ENCODE assay signal across 15 mouse cellular contexts in the genomic region with DNA sequence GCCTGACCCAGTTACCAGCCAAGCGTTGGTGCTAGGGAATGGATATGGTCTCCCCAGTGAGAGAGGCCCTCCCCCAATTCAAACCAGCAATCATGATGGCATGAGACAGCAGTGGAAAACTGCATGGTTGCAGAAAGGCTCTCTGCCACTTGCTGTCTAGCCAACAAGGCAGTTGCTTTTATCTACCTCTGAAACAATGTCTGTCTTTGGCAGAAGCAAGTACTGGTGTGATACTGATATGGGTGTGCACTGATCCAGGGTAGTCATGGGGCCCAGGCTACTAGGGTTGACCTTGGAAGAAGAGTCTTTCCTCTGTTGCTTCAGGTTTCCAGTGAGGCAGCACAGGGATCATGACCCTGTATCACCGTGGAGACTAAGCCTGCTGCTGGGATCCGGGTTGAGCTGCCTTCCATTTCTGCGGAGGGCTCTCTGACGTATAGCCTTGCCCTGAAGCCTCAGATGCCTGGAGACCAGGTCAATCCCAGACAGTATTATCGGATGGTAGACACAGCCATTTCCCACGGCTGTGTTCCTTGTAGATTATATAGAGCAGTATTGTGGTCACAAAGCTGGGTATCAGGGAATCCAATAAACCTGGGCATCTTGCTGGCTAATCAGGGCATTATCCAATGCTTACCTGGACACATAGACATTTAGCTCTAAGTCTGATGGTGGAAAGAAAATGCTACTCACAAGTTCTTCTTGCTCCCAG.
DNase-seq lines count a peak whose midpoint lies in the region; ATAC-seq and TF ChIP-seq lines count a peak whose summit lies in the region.
"Had no signal": no experiment of that assay in that cellular context is flagged by ENCODE, and none has a peak within 500 bp of the region (broad histone marks: within the 10 kb centered on the region; RNA-seq: fewer than 3 reads in every experiment).

No protein-coding gene starts in this region.

- no peak overlapping the region for H3K9ac ChIP-seq in heart, postnatal 0 days (replicated peaks; ENCODE audit: low read depth, low read length)
- peak overlapping the region; percentile 10; the same call in 1 of the 2 replicates for H3K9ac ChIP-seq in MEL (ENCODE audit: control insufficient read depth, low read depth, low read length, poor library complexity, severe bottlenecking)
- H3K9ac ChIP-seq in liver, embryonic 12.5 days, result peak overlapping the region; percentile 3; the same call in 1 of the 2 replicates
- H3K9ac ChIP-seq: embryonic facial prominence, embryonic 12.5 days; forebrain, embryonic 13.5 days; neural tube, embryonic 15.5 days had no signal

- TF ChIP-seq EP300 in heart, postnatal 0 days (IDR thresholded peaks at IDR 0.05; ENCODE audit: low read depth), result no peak
- TF ChIP-seq EP300 in MEL (IDR thresholded peaks at IDR 0.05; ENCODE audit: low read depth in 1 of 2, low read length in 2 of 2), result peak; percentile 90 to 97

- peak overlapping the region; percentile 17; the same call in 1 of the 2 replicates for H3K27ac ChIP-seq in heart, postnatal 0 days (ENCODE audit: low read depth)
- peak overlapping the region; percentile 65 for H3K27ac ChIP-seq in MEL (ENCODE audit: control insufficient read depth, low read depth, low read length)
- H3K27ac ChIP-seq in liver, embryonic 12.5 days, result peak overlapping the region; percentile 85
- H3K27ac ChIP-seq: embryonic facial prominence, embryonic 12.5 days; forebrain, embryonic 13.5 days; neural tube, embryonic 15.5 days had no signal

- intact Hi-C loops in heart, postnatal 10 days (cut with DNase I), result no loop called here

- no peak for TF ChIP-seq CTCF in heart, postnatal 0 days (IDR thresholded peaks at IDR 0.05; ENCODE audit: low read depth)
- no peak for TF ChIP-seq CTCF in MEL (IDR thresholded peaks at IDR 0.05 in 2 of 3, conservative IDR thresholded peaks at IDR 0.05 in 1 of 3; ENCODE audit: control insufficient read depth in 1 of 3, insufficient read depth in 1 of 3, low read depth in 2 of 3, low read length in 3 of 3, poor library complexity in 1 of 3, severe bottlenecking in 1 of 3)

- no peak overlapping the region for H3K4me2 ChIP-seq in heart, postnatal 0 days (ENCODE audit: low read depth, low read length)
- H3K4me2 ChIP-seq in liver, embryonic 12.5 days, result peak overlapping the region; percentile 44
- H3K4me2 ChIP-seq: embryonic facial prominence, embryonic 12.5 days; forebrain, embryonic 13.5 days; neural tube, embryonic 15.5 days had no signal

- ATAC-seq in heart, postnatal 0 days (ENCODE audit: insufficient read depth, low read depth), result peak; percentile 57; the same call in 1 of the 2 replicates
- ATAC-seq in liver, embryonic 12.5 days, result peak; percentile 88
- no peak for ATAC-seq in CD4-positive, CD25-positive, alpha-beta regulatory T cell, adult 4 months
- ATAC-seq: forebrain, embryonic 13.5 days had no signal

- no peak overlapping the region for H3K4me3 ChIP-seq in heart, postnatal 0 days (ENCODE audit: low read depth, low read length)
- H3K4me3 ChIP-seq in MEL (ENCODE audit: control insufficient read depth in 1 of 2, insufficient read depth in 1 of 2, low read depth in 2 of 2, low read length in 2 of 2), result no peak overlapping the region
- H3K4me3 ChIP-seq in liver, embryonic 12.5 days, result peak overlapping the region; percentile 0; the same call in 1 of the 2 replicates
- H3K4me3 ChIP-seq: embryonic facial prominence, embryonic 12.5 days; forebrain, embryonic 13.5 days; megakaryocyte, embryonic 14.5 days; neural tube, embryonic 15.5 days had no signal

- WGBS in heart, postnatal 0 days, result 68% methylated on average over 7 of the region's 7 CpGs
- 44% methylated on average over 7 of the region's 7 CpGs for WGBS in liver, embryonic 12.5 days (ENCODE audit: insufficient replicate concordance)

- TF ChIP-seq POLR2A in MEL (IDR thresholded peaks at IDR 0.05; ENCODE audit: control insufficient read depth in 1 of 2, insufficient read depth in 1 of 2, low read depth in 1 of 2, low read length in 2 of 2, poor library complexity in 1 of 2), result 0 out of 4 replicates have a peak, but pooled peaks of 1 of the 2 experiments have one; percentile 25

- no peak for DNase-seq in heart, postnatal 0 days (ENCODE audit: low spot score)
- no peak for DNase-seq in heart, postnatal 10 days
- DNase-seq in MEL (ENCODE audit: low read depth, low spot score), result peak; percentile 81
- DNase-seq in c-Kit-positive CD71-positive TER-119-positive erythroid progenitor cells, embryonic 14.5 days (ENCODE audit: low spot score), result peak; percentile 67
- no peak for DNase-seq in cerebellum, postnatal 14 days
- no peak for DNase-seq in left cerebral cortex, adult 8-10 months (ENCODE audit: low spot score in 2 of 2)
- DNase-seq: adrenal gland, postnatal 14 days; cerebellum, postnatal 25 days; kidney, adult 9 months had no signal

- H3K36me3 ChIP-seq in heart, postnatal 0 days (replicated peaks; ENCODE audit: control insufficient read depth, insufficient read depth, low read length), result no peaks in the 10 kb centered on the region
- H3K36me3 ChIP-seq in MEL (ENCODE audit: control insufficient read depth in 1 of 2, insufficient read depth in 2 of 2, low read length in 2 of 2), result peaks cover 0 to 23% of the 10 kb centered on the region in 2 experiments; a peak in 2 of 4 replicates
- H3K36me3 ChIP-seq in liver, embryonic 12.5 days, result no peaks in the 10 kb centered on the region
- H3K36me3 ChIP-seq: embryonic facial prominence, embryonic 12.5 days; neural tube, embryonic 15.5 days had no signal

- no peaks in the 10 kb centered on the region for H3K9me3 ChIP-seq in heart, postnatal 0 days (replicated peaks; ENCODE audit: control insufficient read depth, low read length)
- no peaks in the 10 kb centered on the region for H3K9me3 ChIP-seq in MEL (replicated peaks; ENCODE audit: insufficient read depth, low read length)
- H3K9me3 ChIP-seq in liver, embryonic 12.5 days (replicated peaks), result peaks cover 5% of the 10 kb centered on the region
- H3K9me3 ChIP-seq: embryonic facial prominence, embryonic 12.5 days; neural tube, embryonic 15.5 days had no signal

- peaks cover 14% of the 10 kb centered on the region for H3K4me1 ChIP-seq in heart, postnatal 0 days (ENCODE audit: control insufficient read depth, insufficient read depth)
- peaks cover 26 to 47% of the 10 kb centered on the region in 2 experiments for H3K4me1 ChIP-seq in MEL (ENCODE audit: control insufficient read depth in 1 of 2, insufficient read depth in 2 of 2, low read length in 2 of 2)
- H3K4me1 ChIP-seq in liver, embryonic 12.5 days, result peaks cover 93% of the 10 kb centered on the region
- H3K4me1 ChIP-seq: embryonic facial prominence, embryonic 12.5 days; forebrain, embryonic 13.5 days; neural tube, embryonic 15.5 days had no signal

- no peaks in the 10 kb centered on the region for H3K27me3 ChIP-seq in heart, postnatal 0 days (ENCODE audit: control insufficient read depth, insufficient read depth, low read length)
- no peaks in the 10 kb centered on the region for H3K27me3 ChIP-seq in MEL (ENCODE audit: control insufficient read depth in 1 of 2, insufficient read depth in 2 of 2, low read length in 2 of 2)
- H3K27me3 ChIP-seq in liver, embryonic 12.5 days (replicated peaks), result no peaks in the 10 kb centered on the region
- H3K27me3 ChIP-seq: embryonic facial prominence, embryonic 12.5 days; forebrain, embryonic 13.5 days; megakaryocyte, embryonic 14.5 days; neural tube, embryonic 15.5 days had no signal

- no peaks in the 10 kb centered on the region for H3K79me2 ChIP-seq in MEL (ENCODE audit: control insufficient read depth, insufficient read depth, low read length, poor library complexity)

- TF ChIP-seq RAD21 in MEL (IDR thresholded peaks at IDR 0.05; ENCODE audit: low read depth, low read length), result no peak

TF ChIP-seq in MEL, 35 proteins besides CTCF, POLR2A, EP300 and RAD21:
- TF ChIP-seq SIN3A (IDR thresholded peaks at IDR 0.05; ENCODE audit: low read length) (peak; percentile 70), JUND (IDR thresholded peaks at IDR 0.05; ENCODE audit: low read depth, low read length) (no peak), MAZ (IDR thresholded peaks at IDR 0.05; ENCODE audit: low read depth, low read length) (no peak), MYB (IDR thresholded peaks at IDR 0.05; ENCODE audit: low read depth, low read length) (peak; percentile 83), MAFK (IDR thresholded peaks at IDR 0.05; ENCODE audit: borderline replicate concordance, low read depth, low read length) (peak; percentile 30; the same call in 1 of the 2 replicates), KAT2A (conservative IDR thresholded peaks at IDR 0.05; ENCODE audit: low read depth, low read length) (no peak), POLR2AphosphoS5 (IDR thresholded peaks at IDR 0.05; ENCODE audit: borderline replicate concordance, low read depth, low read length) (no peak), POLR2AphosphoS2 (IDR thresholded peaks at IDR 0.05; ENCODE audit: low read length) (no peak), MXI1 (IDR thresholded peaks at IDR 0.05; ENCODE audit: low read depth, low read length) (no peak), MAX (IDR thresholded peaks at IDR 0.05; ENCODE audit: low read length) (peak; percentile 27; the same call in 1 of the 2 replicates), TBP (IDR thresholded peaks at IDR 0.05; ENCODE audit: low read depth, low read length) (no peak), GATA1 (IDR thresholded peaks at IDR 0.05; ENCODE audit: low read depth, low read length) (peak; percentile 92), TAL1 (IDR thresholded peaks at IDR 0.05; ENCODE audit: low read length) (peak; percentile 80), MYC (IDR thresholded peaks at IDR 0.05; ENCODE audit: low read depth, low read length) (0 out of 2 replicates have a peak, but pooled peaks have one; percentile 24), RCOR1 (IDR thresholded peaks at IDR 0.05; ENCODE audit: low read depth, low read length) (peak; percentile 75), TCF12 (IDR thresholded peaks at IDR 0.05; ENCODE audit: low read depth, low read length) (peak; percentile 93), BHLHE40 (IDR thresholded peaks at IDR 0.05; ENCODE audit: borderline replicate concordance, low read depth, low read length) (no peak), ETS1 (IDR thresholded peaks at IDR 0.05; ENCODE audit: low read depth, low read length) (peak; percentile 86)
TF ChIP-seq in MEL: peak in this region for 10.

Comparison
In these comparisons a context has a peak if more than half of its experiments do, and no peak if none do; other contexts are left out.
1. DNase-seq: peak in MEL (single experiment) and c-Kit-positive CD71-positive TER-119-positive erythroid progenitor cells, embryonic 14.5 days (single experiment); none in heart, postnatal 0 days (single experiment), heart, postnatal 10 days (0 of 2), cerebellum, postnatal 14 days (0 of 2) and left cerebral cortex, adult 8-10 months (0 of 2).
2. H3K27ac ChIP-seq: peak in every context shown above with its lines; median percentile 85 in liver, embryonic 12.5 days; 65 in MEL; 17 in heart, postnatal 0 days.